24 mouse cellular contexts compared by ENCODE assay signal in genomic region chr2:136620309-136620708, GRCm38 (mm10).
DNase-seq lines count a peak whose midpoint lies in the region; ATAC-seq and TF ChIP-seq lines count a peak whose summit lies in the region.
"Had no signal": no experiment of that assay in that cellular context is flagged by ENCODE, and none has a peak within 500 bp of the region (broad histone marks: within the 10 kb centered on the region; RNA-seq: fewer than 3 reads in every experiment).

No protein-coding gene starts in this region.

- no peaks in the 10 kb centered on the region for H3K4me1 ChIP-seq in intestine, embryonic 14.5 days (replicated peaks; ENCODE audit: control insufficient read depth, insufficient read depth, low read length)
- no peaks in the 10 kb centered on the region for H3K4me1 ChIP-seq in intestine, embryonic 15.5 days (replicated peaks)
- no peaks in the 10 kb centered on the region for H3K4me1 ChIP-seq in lung, postnatal 0 days (ENCODE audit: insufficient read depth, low read depth, low read length)
- H3K4me1 ChIP-seq in stomach, embryonic 15.5 days, result no peaks in the 10 kb centered on the region
- no peaks in the 10 kb centered on the region for H3K4me1 ChIP-seq in stomach, postnatal 0 days (replicated peaks; ENCODE audit: control insufficient read depth, insufficient read depth)
- H3K4me1 ChIP-seq: embryonic facial prominence, embryonic 15.5 days had no signal

- H3K9ac ChIP-seq in intestine, embryonic 14.5 days (ENCODE audit: low read length), result no peak overlapping the region
- H3K9ac ChIP-seq in intestine, embryonic 15.5 days, result no peak overlapping the region
- H3K9ac ChIP-seq in lung, postnatal 0 days (replicated peaks; ENCODE audit: low read depth), result no peak overlapping the region
- no peak overlapping the region for H3K9ac ChIP-seq in stomach, embryonic 15.5 days
- no peak overlapping the region for H3K9ac ChIP-seq in stomach, postnatal 0 days (ENCODE audit: low read length)
- H3K9ac ChIP-seq: embryonic facial prominence, embryonic 13.5 days; embryonic facial prominence, embryonic 15.5 days; forebrain, embryonic 12.5 days had no signal

- no peak overlapping the region for H3K4me3 ChIP-seq in intestine, embryonic 14.5 days (ENCODE audit: low read depth, low read length)
- H3K4me3 ChIP-seq in intestine, embryonic 15.5 days (replicated peaks), result no peak overlapping the region
- H3K4me3 ChIP-seq in lung, postnatal 0 days (ENCODE audit: low read depth, low read length), result no peak overlapping the region
- no peak overlapping the region for H3K4me3 ChIP-seq in stomach, embryonic 15.5 days (replicated peaks)
- no peak overlapping the region for H3K4me3 ChIP-seq in stomach, postnatal 0 days (ENCODE audit: low read depth, low read length)
- H3K4me3 ChIP-seq: embryonic facial prominence, embryonic 13.5 days; embryonic facial prominence, embryonic 15.5 days; erythroblast, embryonic 14.5 days; forebrain, embryonic 10.5 days; forebrain, embryonic 12.5 days had no signal

- no peak for DNase-seq in intestine, embryonic 14.5 days (ENCODE audit: low spot score)
- peak; percentile 30 for DNase-seq in lung, postnatal 0 days (ENCODE audit: low spot score)
- no peak for DNase-seq in lung, adult 18-20 months
- peak; percentile 39 for DNase-seq in stomach, postnatal 0 days (ENCODE audit: low spot score)
- no peak for DNase-seq in thymus, postnatal 0 days (ENCODE audit: low spot score)
- no peak for DNase-seq in adipocyte (ENCODE audit: low spot score)
- DNase-seq: adrenal gland, adult 8-10 months; adrenal gland, postnatal 14 days; adrenal gland, postnatal 36 days; cerebellum, adult 11-12 months; cerebellum, adult 2 months; cerebellum, adult 9-10 months; cerebellum, postnatal 10 days; cerebellum, postnatal 25 days; embryo, embryonic 11 days had no signal

- no peak overlapping the region for H3K4me2 ChIP-seq in intestine, embryonic 14.5 days (ENCODE audit: low read length)
- no peak overlapping the region for H3K4me2 ChIP-seq in intestine, embryonic 15.5 days (replicated peaks)
- H3K4me2 ChIP-seq in lung, postnatal 0 days (replicated peaks; ENCODE audit: low read depth, low read length), result no peak overlapping the region
- no peak overlapping the region for H3K4me2 ChIP-seq in stomach, embryonic 15.5 days
- no peak overlapping the region for H3K4me2 ChIP-seq in stomach, postnatal 0 days (replicated peaks; ENCODE audit: low read depth)
- H3K4me2 ChIP-seq: embryonic facial prominence, embryonic 13.5 days; embryonic facial prominence, embryonic 15.5 days; forebrain, embryonic 12.5 days had no signal

- H3K27ac ChIP-seq in intestine, embryonic 14.5 days (ENCODE audit: low read depth), result no peak overlapping the region
- no peak overlapping the region for H3K27ac ChIP-seq in intestine, embryonic 15.5 days
- H3K27ac ChIP-seq in lung, postnatal 0 days (ENCODE audit: low read length), result no peak overlapping the region
- H3K27ac ChIP-seq in stomach, embryonic 15.5 days, result no peak overlapping the region
- H3K27ac ChIP-seq in stomach, postnatal 0 days (replicated peaks), result no peak overlapping the region
- H3K27ac ChIP-seq: embryonic facial prominence, embryonic 13.5 days; embryonic facial prominence, embryonic 15.5 days; forebrain, embryonic 10.5 days; forebrain, embryonic 12.5 days had no signal

- no peak for TF ChIP-seq EP300 in lung, postnatal 0 days (IDR thresholded peaks at IDR 0.05)
- TF ChIP-seq EP300 in stomach, postnatal 0 days (optimal IDR thresholded peaks at IDR 0.05), result no peak

- 66% methylated on average over 4 of the region's 4 CpGs for WGBS in intestine, embryonic 14.5 days
- WGBS in intestine, embryonic 15.5 days, result 65% methylated on average over 4 of the region's 4 CpGs
- 48% methylated on average over 4 of the region's 4 CpGs for WGBS in lung, postnatal 0 days
- WGBS in stomach, embryonic 15.5 days, result 58% methylated on average over 4 of the region's 4 CpGs
- WGBS in stomach, postnatal 0 days, result 40% methylated on average over 4 of the region's 4 CpGs

- no peaks in the 10 kb centered on the region for H3K9me3 ChIP-seq in intestine, embryonic 14.5 days (ENCODE audit: control insufficient read depth, low read length)
- H3K9me3 ChIP-seq in intestine, embryonic 15.5 days, result no peaks in the 10 kb centered on the region
- H3K9me3 ChIP-seq in lung, postnatal 0 days (ENCODE audit: low read length), result no peaks in the 10 kb centered on the region
- H3K9me3 ChIP-seq in stomach, embryonic 15.5 days, result no peaks in the 10 kb centered on the region
- no peaks in the 10 kb centered on the region for H3K9me3 ChIP-seq in stomach, postnatal 0 days (ENCODE audit: control insufficient read depth, low read length)
- H3K9me3 ChIP-seq: embryonic facial prominence, embryonic 13.5 days; embryonic facial prominence, embryonic 15.5 days; forebrain, embryonic 10.5 days; forebrain, embryonic 12.5 days had no signal

- H3K27me3 ChIP-seq in intestine, embryonic 14.5 days (replicated peaks; ENCODE audit: control insufficient read depth, insufficient read depth, low read length), result no peaks in the 10 kb centered on the region
- H3K27me3 ChIP-seq in intestine, embryonic 15.5 days (replicated peaks), result no peaks in the 10 kb centered on the region
- no peaks in the 10 kb centered on the region for H3K27me3 ChIP-seq in lung, postnatal 0 days (replicated peaks; ENCODE audit: insufficient read depth, low read length)
- no peaks in the 10 kb centered on the region for H3K27me3 ChIP-seq in stomach, embryonic 15.5 days (replicated peaks)
- H3K27me3 ChIP-seq in stomach, postnatal 0 days (ENCODE audit: control insufficient read depth, insufficient read depth, low read length), result no peaks in the 10 kb centered on the region
- H3K27me3 ChIP-seq: embryonic facial prominence, embryonic 13.5 days; embryonic facial prominence, embryonic 15.5 days; forebrain, embryonic 12.5 days had no signal

- 0 out of 2 replicates have a peak, but pooled peaks have one; percentile 19 for ATAC-seq in intestine, embryonic 14.5 days (replicated peaks; ENCODE audit: low FRiP score, low TSS enrichment, low read depth)
- ATAC-seq in intestine, embryonic 15.5 days, result no peak; the same call in 1 of the 2 replicates
- no peak for ATAC-seq in lung, postnatal 0 days
- peak; percentile 81 for ATAC-seq in stomach, embryonic 15.5 days (ENCODE audit: insufficient read depth, low FRiP score, low read depth)
- ATAC-seq in stomach, postnatal 0 days (ENCODE audit: low FRiP score, low TSS enrichment), result peak; percentile 90
- ATAC-seq: forebrain, embryonic 14.5 days; forebrain, embryonic 16.5 days had no signal

- no peaks in the 10 kb centered on the region for H3K36me3 ChIP-seq in intestine, embryonic 14.5 days (ENCODE audit: control insufficient read depth, insufficient read depth, low read length)
- no peaks in the 10 kb centered on the region for H3K36me3 ChIP-seq in intestine, embryonic 15.5 days
- H3K36me3 ChIP-seq in lung, postnatal 0 days (ENCODE audit: insufficient read depth, low read length), result no peaks in the 10 kb centered on the region
- no peaks in the 10 kb centered on the region for H3K36me3 ChIP-seq in stomach, embryonic 15.5 days
- H3K36me3 ChIP-seq in stomach, postnatal 0 days (ENCODE audit: control insufficient read depth, insufficient read depth, low read length), result no peaks in the 10 kb centered on the region
- H3K36me3 ChIP-seq: embryonic facial prominence, embryonic 13.5 days; embryonic facial prominence, embryonic 15.5 days; forebrain, embryonic 10.5 days; forebrain, embryonic 12.5 days had no signal

- no peak for TF ChIP-seq CTCF in lung, postnatal 0 days (IDR thresholded peaks at IDR 0.05)
- TF ChIP-seq CTCF in stomach, postnatal 0 days (IDR thresholded peaks at IDR 0.05; ENCODE audit: low read depth), result no peak

Comparison
In these comparisons a context has a peak if more than half of its experiments do, and no peak if none do; other contexts are left out.
1. ATAC-seq: peak in intestine, embryonic 14.5 days (single experiment), stomach, embryonic 15.5 days (single experiment) and stomach, postnatal 0 days (single experiment); none in intestine, embryonic 15.5 days (single experiment) and lung, postnatal 0 days (single experiment).
2. DNase-seq: peak in lung, postnatal 0 days (single experiment) and stomach, postnatal 0 days (single experiment); none in intestine, embryonic 14.5 days (single experiment), lung, adult 18-20 months (0 of 2), thymus, postnatal 0 days (single experiment) and adipocyte (single experiment).